Comparison of ENCODE assay signal across 8 mouse cellular contexts in the genomic region with DNA sequence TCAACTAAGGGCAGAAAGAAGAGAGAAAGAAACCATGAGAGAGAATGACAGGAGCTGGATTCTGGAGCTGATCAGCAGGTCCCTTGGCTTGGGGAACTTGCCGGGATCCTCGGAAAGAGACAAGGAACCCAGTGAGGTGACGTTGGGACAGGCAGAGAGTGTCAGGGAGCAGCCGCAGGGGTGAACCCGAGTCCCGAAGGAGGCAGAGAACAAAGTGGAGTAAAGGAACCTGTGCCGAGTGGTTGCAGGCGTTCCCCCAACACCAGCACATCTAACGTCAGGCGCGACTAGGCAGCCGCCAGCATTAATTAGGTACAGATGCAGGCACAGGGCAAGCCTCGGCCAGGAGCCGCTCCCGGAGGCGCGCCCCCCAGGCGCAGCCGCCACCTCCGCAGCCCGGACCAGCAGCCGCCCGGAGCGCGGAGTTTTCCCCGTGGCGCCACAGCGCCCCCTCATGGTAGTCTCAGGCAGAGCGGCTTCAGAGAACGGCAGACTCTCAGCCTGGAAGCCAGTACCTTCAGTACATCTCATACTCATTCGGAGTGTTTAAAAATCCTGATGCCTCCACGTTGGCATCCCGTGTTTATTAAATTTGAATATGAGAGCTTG. TPM values are rescaled to one million over a fixed set of nuclear protein-coding genes. Genes with fewer than 3 reads are reported as not detected.
DNase-seq lines count a peak whose midpoint lies in the region; ATAC-seq and TF ChIP-seq lines count a peak whose summit lies in the region.

No protein-coding gene starts in this region.

- H3K4me1 ChIP-seq in E14TG2a.4 (replicated peaks; ENCODE audit: low read depth, low read length), result peaks cover 45% of the 10 kb centered on the region
- peaks cover 23% of the 10 kb centered on the region for H3K4me1 ChIP-seq in forebrain, embryonic 13.5 days
- H3K4me1 ChIP-seq in neural tube, embryonic 15.5 days, result peaks cover 20% of the 10 kb centered on the region

- DNase-seq in c-Kit-positive CD71-positive TER-119-positive erythroid progenitor cells, embryonic 14.5 days (ENCODE audit: low spot score), result peak; percentile 47
- peak; percentile 90 to 95 for DNase-seq in heart, postnatal 10 days
- peak; percentile 80 for DNase-seq in layer of hippocampus, adult 11-12 months (ENCODE audit: low spot score)
- peak; percentile 76 to 81 for DNase-seq in lung, adult 18-20 months
- DNase-seq in testis, postnatal 14 days (ENCODE audit: low spot score), result peak; percentile 80

- intact Hi-C loops in heart, postnatal 10 days (cut with DNase I), result loop anchor here (1.0 to 2.0 kb wide), 5 partner anchors 169 to 605 kb away; no protein-coding TSS in a partner anchor

- peak; percentile 54 for TF ChIP-seq CTCF in E14TG2a.4 (conservative IDR thresholded peaks at IDR 0.05; ENCODE audit: low read length)

- H3K27me3 ChIP-seq in E14TG2a.4 (ENCODE audit: insufficient read depth, low read length), result peaks cover 49% of the 10 kb centered on the region
- peaks cover 53% of the 10 kb centered on the region for H3K27me3 ChIP-seq in forebrain, embryonic 13.5 days
- H3K27me3 ChIP-seq in neural tube, embryonic 15.5 days (replicated peaks), result peaks cover 42% of the 10 kb centered on the region

- peak overlapping the region; percentile 67 for H3K4me3 ChIP-seq in E14TG2a.4 (replicated peaks; ENCODE audit: low read length)
- H3K4me3 ChIP-seq in forebrain, embryonic 13.5 days, result peak overlapping the region; percentile 40
- H3K4me3 ChIP-seq in neural tube, embryonic 15.5 days (replicated peaks), result peak overlapping the region; percentile 40

- H3K36me3 ChIP-seq in E14TG2a.4 (ENCODE audit: insufficient read depth, low read length), result no peaks in the 10 kb centered on the region
- H3K36me3 ChIP-seq in forebrain, embryonic 13.5 days (ENCODE audit: poor library complexity, severe bottlenecking), result no peaks in the 10 kb centered on the region
- H3K36me3 ChIP-seq in neural tube, embryonic 15.5 days, result no peaks in the 10 kb centered on the region

- H3K27ac ChIP-seq in forebrain, embryonic 13.5 days, result no peak overlapping the region
- H3K27ac ChIP-seq in neural tube, embryonic 15.5 days (replicated peaks), result no peak overlapping the region

- ATAC-seq in forebrain, embryonic 13.5 days, result peak; percentile 81
- peak; percentile 74 for ATAC-seq in neural tube, embryonic 15.5 days (ENCODE audit: low FRiP score)

- no peaks in the 10 kb centered on the region for H3K9me3 ChIP-seq in E14TG2a.4 (ENCODE audit: low read length)
- H3K9me3 ChIP-seq in forebrain, embryonic 13.5 days (replicated peaks), result no peaks in the 10 kb centered on the region
- no peaks in the 10 kb centered on the region for H3K9me3 ChIP-seq in neural tube, embryonic 15.5 days (replicated peaks)

- H3K4me2 ChIP-seq in forebrain, embryonic 13.5 days, result peak overlapping the region; percentile 71
- H3K4me2 ChIP-seq in neural tube, embryonic 15.5 days, result peak overlapping the region; percentile 76

- peak overlapping the region; percentile 62 for H3K9ac ChIP-seq in forebrain, embryonic 13.5 days
- H3K9ac ChIP-seq in neural tube, embryonic 15.5 days (replicated peaks), result 0 out of 2 replicates have a peak overlapping the region, but pooled peaks have one; percentile 36

- 2% methylated on average over 31 of the region's 33 CpGs for WGBS in forebrain, embryonic 13.5 days
- 2% methylated on average over 33 of the region's 33 CpGs for WGBS in neural tube, embryonic 15.5 days

RNA-seq across cellular contexts. Expression of a gene that starts 31.1 kb away (rescaled TPM):
- not detected in 2 replicates for polyA plus RNA-seq in forebrain, embryonic 13.5 days (2015; fragmentation: Nextera tagmentation; extraction: Ambion mirVana)
- total RNA-seq in heart, postnatal 10 days (2021), result under 1 TPM; 0.30 to 0.67 TPM
- polyA plus RNA-seq in neural tube, embryonic 15.5 days (2015; fragmentation: Nextera tagmentation; extraction: Ambion mirVana), result not detected in 2 replicates

RNA-seq across cellular contexts. Expression of a gene that starts 46.9 kb away (rescaled TPM):
- polyA plus RNA-seq in forebrain, embryonic 13.5 days (2015; fragmentation: Nextera tagmentation; extraction: Ambion mirVana), result 0.08 and 0.09 TPM in 2 replicates
- under 1 TPM; 0.60 to 0.65 TPM for total RNA-seq in heart, postnatal 10 days (2021)
- polyA plus RNA-seq in neural tube, embryonic 15.5 days (2015; fragmentation: Nextera tagmentation; extraction: Ambion mirVana), result 0.37 and 0.43 TPM in 2 replicates
